Mouse (Mus musculus) E14TG2a.4 (cell line): ENCODE results near the gene Plcb1.

Experiments used
- CTCF ChIP-seq: conservative IDR thresholded peaks from 2 replicates; pipeline ENCODE4 v1.5.1; 2014; ENCODE audit warnings: low read length
- NANOG ChIP-seq: IDR thresholded peaks from 2 replicates; pipeline ENCODE4 v1.6.1; 2014; ENCODE audit warnings: borderline replicate concordance, low read length, mixed read lengths

GRCm38 (mm10) chr2:134974711-134975110, 188.8 kb downstream of the Plcb1 start:
- TF ChIP-seq CTCF (no peak), NANOG (no peak)
